Mouse (Mus musculus): ENCODE measurements around the gene Apol7a.
"Not testable (repeated sequence)": the region's sequence is repeated elsewhere in the genome, so short reads cannot be mapped to it uniquely, and the experiment has no call there.

Apol7a gene

DNA sequence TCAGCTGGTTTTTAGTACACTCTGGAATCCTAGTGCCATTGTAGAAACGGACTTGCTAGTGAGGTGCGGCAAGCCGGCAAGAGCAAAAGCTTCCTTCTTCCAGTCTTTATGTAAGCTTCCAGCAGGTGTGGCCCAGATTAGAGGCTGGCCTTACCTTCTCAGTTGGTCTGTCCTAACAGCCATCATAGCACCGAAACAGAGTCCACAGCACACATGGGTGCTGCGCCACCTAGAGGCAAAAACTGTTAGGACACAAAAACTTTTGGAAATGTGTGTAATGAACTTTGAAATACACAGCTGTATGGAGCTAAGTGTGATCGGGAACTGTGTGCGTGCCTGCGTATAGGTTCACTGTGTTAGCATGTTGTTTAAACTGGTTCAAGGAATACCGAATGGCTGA lies at the start of gene Apol7a:
Apol7a (minus strand) TSS at position 84 of the 400 bp plus-strand sequence.
- not testable (repeated sequence) for DNase-seq

DNA sequence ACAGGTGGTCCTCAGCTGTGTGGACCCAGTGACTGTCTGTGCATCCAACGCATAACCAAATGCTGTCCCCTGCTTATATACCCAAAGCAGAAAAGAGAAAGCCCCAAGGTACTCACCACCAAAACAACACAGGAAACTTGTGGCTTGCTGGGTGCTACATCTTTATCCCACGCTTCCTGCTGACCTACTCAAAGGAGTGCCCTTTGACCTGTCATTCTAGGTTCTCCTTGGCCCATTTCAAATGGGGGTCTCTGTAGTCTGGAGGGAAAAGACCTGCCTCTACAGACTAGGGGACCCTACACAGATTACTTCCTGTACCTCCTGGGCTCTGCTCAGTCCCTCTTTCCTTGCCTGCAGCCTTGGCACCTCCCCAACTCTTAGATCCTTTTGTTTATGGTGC lies 48.5 kb upstream of the Apol7a start, which contains the start of gene Apol7b:
Apol7b (minus strand) TSS at position 101 of the 400 bp plus-strand sequence.
- not testable (repeated sequence) for DNase-seq

- DNase-seq: not testable (repeated sequence)
Measured at GRCm38 (mm10) chr15:77445668-77446067, 46.8 kb upstream of the Apol7a start.

DNA sequence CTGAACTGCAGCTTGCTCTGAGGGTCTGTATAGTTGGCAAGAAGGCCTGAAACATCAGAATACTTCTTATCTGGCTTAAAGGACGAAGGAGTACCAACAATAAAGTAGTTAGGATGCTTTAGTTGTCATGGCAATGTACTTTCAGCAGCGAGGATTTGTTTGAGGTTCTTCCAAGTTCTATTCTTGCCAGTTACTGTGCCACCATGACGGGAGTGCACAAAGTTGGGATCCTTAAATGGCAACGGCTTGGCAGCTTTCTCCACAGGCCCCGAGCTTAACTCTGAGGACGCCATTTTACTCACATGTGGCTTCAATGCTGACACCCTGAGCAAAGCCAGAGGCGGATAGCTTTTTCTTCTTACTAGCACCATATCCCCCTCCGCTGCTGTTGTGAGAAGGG lies 45.8 kb upstream of the Apol7a start:
- not testable (repeated sequence) for DNase-seq

- not testable (repeated sequence) for DNase-seq
Measured at GRCm38 (mm10) chr15:77428690-77429448, 30.0 kb upstream of the Apol7a start.

GRCm38 (mm10) chr15:77422925-77423324 lies 24.0 kb upstream of the Apol7a start:
- not testable (repeated sequence) for DNase-seq

DNA sequence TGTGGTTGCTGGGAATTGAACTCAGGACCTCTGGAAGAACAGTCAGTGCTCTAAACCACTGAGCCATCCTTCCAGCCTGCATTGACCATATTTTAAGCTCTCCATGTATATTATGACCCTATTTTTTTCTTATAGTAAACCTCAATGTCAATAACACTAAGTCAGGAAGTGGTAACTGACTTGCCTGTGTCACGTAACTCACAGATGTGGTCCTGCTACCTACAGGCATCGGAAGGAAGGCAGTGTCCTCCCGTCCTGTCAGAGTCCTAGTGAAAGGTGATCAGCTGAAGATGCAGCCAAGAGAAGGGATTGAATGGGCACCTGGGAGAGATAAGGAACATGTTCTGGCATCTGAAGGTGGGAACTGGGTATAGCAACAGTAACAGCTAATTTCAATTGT lies 20.7 kb upstream of the Apol7a start:
- not testable (repeated sequence) for DNase-seq

GRCm38 (mm10) chr15:77416655-77417333 lies 17.9 kb upstream of the Apol7a start:
- not testable (repeated sequence) for DNase-seq

GRCm38 (mm10) chr15:77415653-77416052 lies 16.7 kb upstream of the Apol7a start:
- DNase-seq: not testable (repeated sequence)

GRCm38 (mm10) chr15:77412695-77413094 lies 13.8 kb upstream of the Apol7a start:
- DNase-seq: not testable (repeated sequence)

- not testable (repeated sequence) for DNase-seq
Measured at GRCm38 (mm10) chr15:77411035-77411434, 12.1 kb upstream of the Apol7a start, which contains the start of gene Apol9a. Apol9a (minus strand) TSS chr15:77411135.

DNA sequence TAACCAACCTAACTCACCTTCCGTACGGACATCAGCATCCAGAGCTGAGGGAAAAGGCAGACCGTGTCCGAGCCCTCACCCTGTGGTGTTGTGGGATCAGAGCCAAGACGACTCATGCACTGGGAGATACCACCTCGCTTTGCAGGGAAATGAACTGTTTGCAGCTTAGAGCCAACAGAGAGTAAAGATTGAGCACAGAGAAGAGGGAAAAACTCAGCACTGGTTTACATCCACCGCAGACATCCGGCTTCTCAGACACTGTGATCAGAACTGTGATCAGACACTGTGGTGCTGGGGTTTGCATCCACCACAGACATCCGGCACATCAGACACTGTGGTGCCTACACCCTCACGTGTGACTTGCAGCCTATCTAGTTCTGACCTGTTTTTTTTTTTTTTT lies 7.5 kb upstream of the Apol7a start:
- peak; percentile 12 to 50 for DNase-seq

GRCm38 (mm10) chr15:77397450-77398132 lies 1.3 kb downstream of the Apol7a start:
- not testable (repeated sequence) for DNase-seq

DNA sequence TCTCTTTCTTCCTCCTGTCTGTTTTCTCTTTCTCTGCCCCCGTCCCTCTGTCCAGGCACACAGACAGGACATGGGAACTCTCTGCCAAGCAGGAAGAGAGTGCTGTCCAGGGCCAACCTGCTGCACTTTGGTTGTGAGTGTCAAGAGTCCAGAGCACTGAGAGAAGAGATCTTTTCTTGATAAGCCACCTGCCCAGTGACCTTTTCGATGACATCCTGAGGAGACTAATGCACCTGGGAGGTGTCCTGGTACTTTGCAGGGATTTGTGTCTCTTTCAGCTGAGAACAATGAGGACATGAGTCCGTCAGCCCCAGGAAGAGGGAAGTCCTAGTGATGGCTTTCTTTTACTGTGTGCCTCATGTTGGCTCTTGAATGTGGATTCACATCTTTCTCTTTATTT lies 5.1 kb downstream of the Apol7a start:
- not testable (repeated sequence) for DNase-seq

DNA sequence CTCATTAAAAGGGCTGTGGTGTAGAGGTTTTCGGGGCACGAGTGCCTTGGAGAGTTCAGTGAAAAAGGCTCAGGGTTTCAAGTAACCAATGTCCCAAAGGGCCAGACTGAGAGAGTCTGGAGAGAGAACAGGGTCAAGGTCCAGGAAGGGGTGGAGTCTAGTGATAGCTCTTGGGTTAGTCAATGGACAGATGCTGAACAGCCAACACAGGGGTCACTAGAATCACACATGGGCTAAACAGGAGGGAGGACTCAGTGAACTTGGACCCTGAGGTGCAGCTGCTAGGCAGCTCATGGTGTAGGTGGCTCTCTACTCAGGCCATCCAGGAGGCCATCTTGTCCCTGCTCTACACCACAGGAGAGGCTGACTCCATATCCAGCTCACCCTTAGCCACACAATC lies 11.4 kb downstream of the Apol7a start:
- DNase-seq: no peak

DNA sequence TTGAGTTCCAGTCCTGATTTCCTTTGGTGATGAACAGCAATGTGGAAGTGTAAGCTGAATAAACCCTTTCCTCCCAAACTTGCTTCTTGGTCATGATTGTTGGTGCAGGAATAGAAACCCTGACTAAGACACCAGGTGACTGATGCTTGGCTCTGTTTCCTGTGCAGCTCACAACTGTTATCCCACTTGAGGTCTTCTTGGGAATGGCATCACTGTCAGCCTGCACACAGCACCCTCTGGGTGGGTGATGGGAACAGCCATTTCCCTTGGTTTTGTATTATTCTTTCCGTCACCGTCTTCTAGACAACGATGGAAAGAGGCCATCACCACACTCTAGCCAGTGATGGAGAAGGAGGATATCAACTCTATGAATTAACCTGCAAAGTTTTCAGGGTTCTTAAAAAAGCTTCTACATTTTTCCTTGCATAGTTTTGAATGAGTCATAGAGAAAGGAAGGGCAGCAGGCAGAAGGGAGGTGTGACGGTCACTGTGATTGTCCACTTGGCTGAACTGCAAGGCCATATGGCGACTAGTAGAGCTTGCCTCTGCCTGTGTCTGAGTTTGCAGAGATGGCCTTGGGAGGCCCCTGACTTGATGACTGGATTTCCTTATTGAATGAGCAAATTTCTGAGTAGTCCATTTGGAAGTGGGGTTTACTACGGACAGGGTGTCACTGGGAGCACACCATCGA lies 14.4 kb downstream of the Apol7a start:
- no peak for DNase-seq

DNA sequence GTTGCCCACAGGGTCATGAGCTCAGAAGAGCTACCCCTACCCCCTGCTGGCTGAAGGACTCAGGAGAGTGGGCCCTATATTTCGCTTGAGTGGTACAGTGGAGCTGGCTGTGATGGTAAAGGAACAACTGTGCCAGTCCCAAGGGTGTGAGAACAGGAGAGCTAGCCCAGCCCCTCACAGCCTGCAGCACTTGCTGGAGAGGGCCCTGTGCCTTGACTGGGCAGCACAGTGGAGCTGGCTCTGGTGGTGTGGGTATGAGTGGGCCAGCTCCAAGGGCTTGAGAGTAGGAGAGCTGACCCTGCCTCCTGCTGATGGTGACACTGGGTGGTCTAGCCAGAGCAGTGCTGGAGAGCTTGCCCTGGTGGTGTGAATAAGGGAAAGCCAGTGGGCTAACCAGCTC lies 16.0 kb downstream of the Apol7a start:
- DNase-seq: no peak

GRCm38 (mm10) chr15:77382271-77382850 lies 16.5 kb downstream of the Apol7a start:
- DNase-seq: no peak

DNA sequence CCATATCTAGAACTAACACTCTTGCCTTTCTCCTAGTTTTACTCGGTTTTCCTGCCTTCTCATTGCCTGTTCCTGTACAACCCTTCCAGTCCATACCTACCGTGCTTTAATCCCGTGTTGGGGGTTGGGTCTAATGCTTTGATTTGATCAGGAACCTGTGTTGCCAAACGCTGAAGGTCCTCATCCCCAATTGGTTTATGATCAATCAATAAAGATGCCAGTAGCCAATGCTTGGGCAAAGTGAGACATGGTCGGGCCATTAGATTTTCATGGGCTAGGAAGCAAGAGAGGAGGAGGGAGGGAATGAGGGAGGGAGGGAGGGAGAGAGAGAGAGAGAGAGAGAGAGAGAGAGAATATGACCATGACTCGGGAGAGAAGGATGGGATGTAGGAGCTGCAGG lies 17.4 kb downstream of the Apol7a start:
- DNase-seq: no peak

DNA sequence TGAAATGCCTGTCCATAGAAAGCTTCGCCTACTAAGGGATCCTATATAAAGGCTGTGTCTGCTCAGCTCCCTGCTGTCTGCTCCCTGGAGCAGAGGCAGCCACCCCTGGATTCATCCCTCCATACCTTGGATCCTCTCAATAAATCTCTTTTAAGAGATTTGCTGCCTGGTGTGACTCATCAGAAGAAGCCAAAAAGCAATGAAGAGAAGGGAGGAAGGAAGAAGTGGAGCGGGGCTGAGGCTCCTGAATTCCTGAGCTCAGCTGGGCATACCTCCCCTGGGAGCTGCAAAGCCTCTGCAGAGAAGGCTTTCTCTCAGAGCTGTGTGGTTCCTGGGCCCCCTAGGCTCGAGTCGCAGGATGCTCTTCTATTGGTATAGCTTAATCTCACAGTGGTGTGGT lies 19.0 kb downstream of the Apol7a start:
- no peak for DNase-seq

GRCm38 (mm10) chr15:77377419-77377818 lies 21.5 kb downstream of the Apol7a start:
- DNase-seq: no peak

GRCm38 (mm10) chr15:77376920-77377319 lies 22.0 kb downstream of the Apol7a start:
- DNase-seq: peak in 1 of 2 experiments; percentile 14
